Mouse (Mus musculus): ENCODE measurements at regions not wholly inside any gene's neighbourhood (a gene's known extent, or its start where the extent isn't known, plus 50 kb on each side); places are given as distances from the start of the nearest gene placed in this dataset.

DNA sequence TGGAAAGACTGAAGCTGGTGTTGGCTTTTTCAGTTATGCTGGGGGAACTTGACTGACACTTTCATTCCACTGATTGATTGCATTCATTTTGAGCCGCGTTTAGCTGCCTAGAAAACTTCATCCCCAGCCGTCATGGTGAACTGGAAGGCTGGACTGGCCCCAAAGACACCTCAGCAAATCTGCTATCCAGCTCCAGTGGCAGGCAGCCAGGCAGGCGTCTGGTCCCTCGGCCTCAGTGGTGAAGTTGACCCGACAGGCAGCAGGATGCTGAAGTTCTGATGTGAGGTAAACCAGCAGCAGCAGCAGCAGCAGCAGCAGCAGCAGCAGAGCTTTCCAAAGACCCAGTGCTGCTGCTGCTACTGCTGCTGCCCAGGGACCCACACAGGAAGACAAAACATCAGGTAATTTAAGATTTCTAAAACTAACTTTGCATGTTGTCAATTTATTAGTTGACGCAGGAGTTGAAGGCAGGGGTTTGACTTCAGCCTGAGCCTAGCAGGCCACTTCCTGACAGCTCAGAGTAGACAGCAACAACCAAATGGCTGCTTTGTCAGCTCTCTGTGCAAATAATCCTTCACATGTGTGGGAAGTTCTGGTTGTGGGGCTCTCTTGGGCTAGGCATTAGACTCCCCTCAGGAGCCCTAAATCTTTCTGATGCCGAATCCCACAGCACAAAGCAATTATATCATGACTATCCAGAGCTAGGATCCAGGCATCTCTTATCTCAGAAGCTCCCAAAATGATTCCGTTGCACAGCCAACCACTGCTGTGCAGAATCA lies 200.4 kb upstream of the Nhs start:
- TF ChIP-seq MAZ (IDR thresholded peaks at IDR 0.05; ENCODE audit: low read depth, low read length) (no peak), MAFK (IDR thresholded peaks at IDR 0.05; ENCODE audit: insufficient replicate concordance, low read length) (no peak), EP300 (IDR thresholded peaks at IDR 0.05; ENCODE audit: low read length) (no peak), ZKSCAN1 (IDR thresholded peaks at IDR 0.05; ENCODE audit: borderline replicate concordance, low read depth, low read length) (no peak), MAX (IDR thresholded peaks at IDR 0.05; ENCODE audit: low read length) (no peak), CTCF (conservative IDR thresholded peaks at IDR 0.05 in 1 of 2, IDR thresholded peaks at IDR 0.05 in 1 of 2; ENCODE audit: low read depth in 2 of 2, low read length in 2 of 2) (no peak), JUN (IDR thresholded peaks at IDR 0.05; ENCODE audit: insufficient read depth, low read depth, low read length) (no peak), POLR2A (IDR thresholded peaks at IDR 0.05; ENCODE audit: low read depth, low read length) (no peak), BHLHE40 (IDR thresholded peaks at IDR 0.05; ENCODE audit: low read depth, low read length) (no peak), E2F4 (IDR thresholded peaks at IDR 0.05; ENCODE audit: insufficient replicate concordance, low read depth, low read length) (no peak)
